Mouse (Mus musculus) urinary bladder, postnatal 14 days (tissue): ENCODE results near the gene Padi3.

Experiments
- DNase-seq: peaks from one replicate; pipeline ENCODE4 v3.0.0; 2021; ENCODE audit warnings: low spot score

Padi3 gene

DNA sequence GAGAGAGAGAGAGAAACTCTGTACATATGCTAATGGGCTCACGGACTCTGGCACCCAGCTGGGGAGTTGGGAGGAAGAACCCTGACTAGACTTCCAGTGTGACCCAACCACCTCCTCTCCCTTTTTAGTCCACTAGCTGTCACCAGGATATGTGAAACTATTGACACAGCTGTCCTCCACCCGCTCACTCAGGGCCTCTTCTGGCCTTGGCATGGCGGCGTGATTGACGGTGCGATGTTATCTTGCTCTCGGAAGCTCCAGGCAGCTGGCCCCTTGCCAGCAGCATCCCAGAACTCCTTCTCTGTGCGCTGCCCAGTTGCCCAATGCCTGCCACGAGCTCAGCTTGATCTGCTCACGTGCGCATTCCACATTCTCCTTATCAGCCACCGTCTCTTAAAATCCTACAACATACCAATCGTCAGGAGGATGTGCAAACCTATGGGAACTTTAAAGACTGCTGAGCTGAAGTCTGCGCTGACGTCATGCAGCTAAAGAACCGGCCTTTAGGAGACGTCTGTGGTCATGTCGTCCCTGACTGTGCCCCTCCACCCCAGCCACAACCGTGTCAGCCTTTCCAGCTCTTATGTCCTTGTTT, 30.5 kb downstream of the Padi3 start:
- DNase-seq, result peak; percentile 56

DNA sequence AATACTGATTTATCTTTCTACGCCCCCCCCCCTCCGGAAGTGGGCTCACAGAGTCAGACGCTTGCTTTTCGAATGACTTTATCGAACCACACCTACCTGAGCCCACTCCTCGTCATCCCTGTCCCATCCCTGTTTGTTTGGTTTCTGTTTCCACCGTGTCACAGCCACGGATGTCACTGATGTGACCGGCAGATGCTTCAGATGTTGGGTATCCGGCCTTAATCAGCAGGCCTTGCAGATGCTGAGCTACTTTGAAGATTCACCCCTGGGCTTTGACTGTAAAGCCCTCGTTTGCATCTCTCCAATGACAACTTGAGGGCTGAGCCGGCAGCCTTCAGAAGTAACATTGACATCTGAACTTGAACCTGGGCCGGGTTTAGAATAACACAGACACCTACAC, 33.8 kb downstream of the Padi3 start:
- DNase-seq, result no peak

DNA sequence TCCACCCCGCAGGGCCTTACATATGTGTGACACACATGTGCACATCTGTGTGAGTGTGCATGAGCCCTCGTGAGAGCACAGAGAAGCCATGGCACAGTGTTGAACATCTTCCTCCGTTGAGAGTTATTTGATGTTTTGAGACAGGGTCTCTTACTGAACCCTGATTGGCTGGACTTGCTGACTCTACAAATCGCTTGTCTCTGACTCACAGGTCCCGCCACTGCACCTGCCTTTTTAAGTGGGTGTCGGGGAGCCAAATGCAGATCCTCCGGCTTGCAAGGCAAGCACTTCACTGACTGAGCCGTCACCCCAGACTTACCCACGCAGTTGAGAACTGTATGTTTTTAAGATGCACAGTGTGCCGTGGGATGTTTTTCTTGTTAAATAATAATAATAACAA, 34.6 kb downstream of the Padi3 start:
- no peak for DNase-seq

DNA sequence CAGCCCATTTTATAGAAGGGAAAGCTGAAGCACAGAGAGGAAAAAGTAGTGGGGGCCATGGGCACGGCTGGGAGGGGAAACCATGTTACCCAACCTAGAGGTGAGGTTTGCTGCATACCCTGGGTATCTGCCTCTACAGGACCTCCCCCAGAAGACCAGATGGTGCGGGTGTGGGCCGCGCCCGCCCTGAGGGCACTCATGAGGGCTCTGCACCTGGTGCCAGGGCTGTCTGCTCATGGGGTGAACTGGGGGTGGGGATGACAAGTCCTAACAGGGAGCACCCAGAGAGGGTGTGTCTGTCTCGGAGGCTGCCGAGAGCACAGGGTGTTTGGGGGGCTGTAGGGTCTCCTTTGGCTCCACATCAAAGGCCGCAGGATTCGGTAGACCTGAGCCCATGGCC, 35.6 kb downstream of the Padi3 start:
- no peak for DNase-seq

DNA sequence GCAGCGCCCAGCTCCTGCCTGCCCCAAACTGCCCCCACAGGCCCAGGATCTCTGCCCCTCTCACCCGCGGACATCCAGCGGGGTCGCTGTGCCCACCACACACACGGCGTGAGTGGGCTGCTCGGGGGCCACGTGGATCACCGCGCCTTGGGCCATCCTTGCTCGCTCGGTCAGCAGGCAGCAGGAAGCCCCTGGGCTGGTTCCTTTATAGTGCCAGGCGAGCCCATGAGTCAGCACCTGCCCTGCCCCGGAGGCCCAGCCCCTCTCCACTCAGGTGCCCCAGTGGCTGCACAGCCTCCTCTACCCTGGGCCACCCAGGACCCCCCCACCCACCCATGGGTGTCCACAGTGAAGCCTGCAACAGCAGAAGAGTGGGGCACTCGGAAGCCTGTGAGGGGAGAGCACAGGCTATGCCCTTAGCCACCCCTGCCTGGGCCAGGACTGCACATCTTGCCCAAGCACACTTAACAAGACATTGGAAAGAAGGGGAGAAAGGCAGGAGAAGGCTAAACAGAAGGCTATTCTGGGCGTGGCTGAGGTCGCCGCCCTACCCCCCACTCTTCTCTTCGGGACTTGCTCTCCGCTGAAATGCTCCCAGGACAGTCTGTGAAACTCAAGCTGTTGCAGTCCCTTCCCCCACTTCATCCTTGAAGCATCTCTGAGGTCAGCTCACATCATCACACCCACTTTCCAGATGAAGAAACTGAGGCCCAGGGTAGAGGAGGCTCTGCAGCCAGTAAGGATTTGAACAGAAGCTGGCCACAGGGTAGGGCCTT, 36.2 kb downstream of the Padi3 start, which contains the start of gene Padi4:
Gene Padi4 (minus strand): TSS at position 212 of the 776 bp plus-strand sequence.
- DNase-seq, result no peak

DNA sequence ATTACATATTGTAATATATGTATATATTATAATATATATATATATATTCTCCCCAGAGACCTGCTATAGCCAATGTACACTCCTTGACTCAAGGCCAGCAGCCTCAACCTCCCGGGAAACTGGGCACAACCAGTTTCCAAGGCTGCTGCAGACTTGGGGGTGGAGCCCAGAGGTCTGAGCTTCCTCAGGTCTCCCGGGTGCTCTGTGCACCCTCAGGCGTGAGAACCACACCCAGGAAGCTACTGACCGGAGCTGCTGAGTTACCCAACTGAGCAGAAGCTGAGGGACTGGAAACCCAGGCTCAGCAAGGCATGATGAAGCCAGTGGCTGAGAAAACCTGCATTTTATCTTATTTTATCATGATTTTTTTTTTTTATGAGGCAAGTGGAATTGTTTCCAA, 39.4 kb downstream of the Padi3 start:
- DNase-seq, result peak; percentile 59

DNA sequence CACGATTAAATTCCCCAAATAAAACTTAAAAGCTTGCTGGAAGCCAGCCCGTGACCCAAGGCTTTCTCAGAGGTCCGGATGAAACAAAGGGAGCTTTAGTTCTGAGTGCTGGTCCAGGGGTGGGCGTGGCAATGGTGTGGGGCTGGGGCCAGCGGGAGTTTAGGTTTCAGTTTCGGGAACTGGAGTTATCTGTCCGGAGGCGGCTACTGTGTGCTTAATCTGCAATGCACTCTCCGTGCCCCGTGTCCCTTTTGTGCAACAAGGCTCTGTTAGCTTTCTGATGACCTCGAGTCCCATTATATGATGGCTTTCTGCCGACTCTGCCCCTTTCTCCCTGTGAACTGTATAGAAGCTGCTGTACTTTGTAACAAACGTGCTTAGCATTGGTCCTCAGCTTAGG, 40.0 kb downstream of the Padi3 start:
- peak; percentile 63 for DNase-seq

DNA sequence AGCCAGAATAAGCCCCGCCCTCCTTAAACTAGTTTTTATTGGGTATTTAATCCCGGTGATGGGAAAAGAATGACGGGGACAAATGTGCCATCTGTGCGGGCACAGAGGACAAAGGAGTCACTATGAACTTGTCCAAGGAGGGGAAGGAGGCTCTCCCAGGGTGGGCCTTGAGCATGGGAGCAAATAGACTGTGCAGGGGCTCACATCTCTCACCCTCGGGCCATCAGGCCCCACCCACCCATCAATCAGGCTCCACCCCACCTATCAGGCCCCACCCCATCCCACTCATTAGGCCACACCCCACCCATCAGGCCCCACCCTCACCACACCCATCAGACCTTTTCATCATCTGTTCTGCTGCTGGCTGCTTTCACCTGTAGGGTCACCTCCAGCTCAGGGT, 41.5 kb downstream of the Padi3 start:
- DNase-seq, result no peak

DNA sequence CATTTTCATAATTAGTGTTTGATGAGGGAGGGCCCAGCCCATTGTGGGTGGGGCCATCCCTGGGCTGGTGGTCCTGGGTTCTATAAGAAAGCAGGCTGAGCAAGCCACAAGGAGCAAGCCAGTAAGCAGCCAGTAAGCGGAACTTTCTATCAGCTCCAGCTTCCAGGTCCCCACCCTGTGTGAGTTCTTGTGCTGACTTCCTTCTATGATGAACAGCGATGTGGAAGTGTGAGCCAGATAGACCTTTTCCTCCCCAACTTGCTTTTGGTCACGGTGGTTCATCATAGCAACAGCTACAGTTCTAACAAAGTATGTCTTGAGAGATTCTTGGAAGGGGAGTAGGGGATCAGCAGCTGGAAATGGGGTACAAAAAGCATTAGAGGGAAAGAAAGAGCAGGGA, 44.5 kb downstream of the Padi3 start:
- no peak for DNase-seq

DNA sequence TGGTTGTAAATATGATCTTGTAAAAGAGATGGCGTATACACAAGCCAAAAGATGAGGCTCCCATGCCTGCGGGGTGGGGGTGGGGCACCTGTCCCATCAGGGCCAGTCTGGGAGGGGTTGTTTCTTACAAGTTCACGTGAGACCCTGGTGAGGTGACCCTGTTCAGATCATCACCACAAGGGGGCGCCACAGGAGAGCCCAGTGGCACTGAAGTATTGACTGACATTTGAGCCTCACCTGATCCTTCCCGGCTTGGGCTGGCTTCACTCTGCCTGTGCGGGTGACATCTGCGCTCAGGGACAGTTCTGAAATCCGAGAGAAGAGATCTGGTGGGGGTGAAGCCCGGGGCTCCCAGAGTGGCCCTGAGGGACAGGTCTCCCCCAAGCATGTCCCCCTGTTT, 47.3 kb downstream of the Padi3 start:
- peak; percentile 63 for DNase-seq

DNA sequence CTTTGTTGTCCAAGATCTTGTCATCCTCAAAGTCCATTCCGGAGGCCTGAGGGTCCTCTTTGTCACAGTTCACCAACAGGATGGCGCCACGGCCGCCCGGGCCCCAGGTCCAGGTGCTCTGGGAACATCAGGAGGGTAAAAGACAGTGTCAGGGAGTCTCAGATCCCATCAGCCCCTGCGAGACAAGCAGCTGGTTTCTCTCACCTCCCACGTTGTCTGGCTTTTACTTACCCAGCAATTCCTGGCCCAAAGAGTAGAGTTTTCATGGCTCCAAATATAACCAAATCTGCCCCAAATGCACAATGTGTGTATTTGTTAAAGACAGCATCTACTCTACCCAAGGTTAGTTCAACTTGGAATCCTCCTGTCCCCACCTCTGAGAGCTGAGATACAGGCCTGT, 48.8 kb downstream of the Padi3 start:
- no peak for DNase-seq

DNA sequence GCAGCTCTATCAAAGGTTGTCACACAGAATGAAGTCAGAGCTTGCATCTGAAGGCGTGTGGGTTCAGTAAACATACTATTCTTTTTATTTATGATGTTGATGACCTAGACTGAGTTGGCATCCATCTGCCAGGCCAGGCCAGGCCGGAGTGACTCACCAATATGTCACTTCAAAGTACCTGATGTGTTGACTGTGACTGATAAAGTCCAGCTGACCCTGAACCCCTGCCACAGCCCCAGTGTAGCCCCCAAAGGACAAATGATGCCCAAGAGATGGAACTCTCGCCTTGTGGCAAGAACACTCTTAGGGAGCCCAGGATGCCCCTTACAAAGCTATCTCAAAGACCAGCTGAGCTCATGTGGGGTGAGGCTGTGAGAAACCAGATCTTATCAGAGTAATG, 54.6 kb downstream of the Padi3 start:
- no peak for DNase-seq

DNA sequence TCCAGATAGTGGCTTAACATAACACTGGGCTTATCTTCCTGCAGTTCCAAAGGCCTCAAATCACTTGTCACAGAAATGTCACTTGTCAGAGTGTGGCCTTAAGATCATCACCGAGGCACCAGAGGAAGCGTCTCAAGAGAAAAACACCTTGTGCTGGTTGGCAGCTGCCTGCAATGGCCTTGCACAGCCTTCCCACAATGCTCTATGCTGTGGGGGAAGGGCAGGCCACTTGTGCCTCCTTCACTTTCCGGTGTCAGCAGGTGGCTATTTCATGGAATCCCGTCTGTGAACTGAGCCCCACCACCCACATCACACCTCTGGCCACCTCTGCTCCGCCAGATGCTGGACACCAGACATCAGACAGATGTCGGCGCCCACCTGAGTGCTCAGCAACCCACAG, 57.1 kb downstream of the Padi3 start:
- DNase-seq, result no peak

DNA sequence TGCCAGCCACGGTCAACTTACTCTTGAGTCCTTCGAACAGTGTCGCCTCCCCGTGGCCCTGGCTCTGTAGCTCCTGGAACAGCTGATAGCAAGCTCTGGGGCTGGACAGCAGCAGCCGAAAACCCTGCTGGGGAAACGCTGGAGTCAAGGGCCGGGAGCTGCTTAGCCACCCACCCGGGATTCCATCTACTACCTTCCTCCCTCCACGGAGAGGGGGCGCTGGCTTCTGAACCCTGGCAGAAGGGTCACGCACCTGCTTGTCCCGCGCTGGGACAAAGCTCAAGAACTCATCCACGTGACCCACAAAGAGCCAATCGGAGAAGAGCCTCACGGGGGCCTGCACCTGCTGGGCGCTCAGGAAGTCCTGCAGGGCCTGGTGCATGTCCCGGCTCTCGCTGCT, 60.1 kb downstream of the Padi3 start:
- peak; percentile 16 for DNase-seq

DNA sequence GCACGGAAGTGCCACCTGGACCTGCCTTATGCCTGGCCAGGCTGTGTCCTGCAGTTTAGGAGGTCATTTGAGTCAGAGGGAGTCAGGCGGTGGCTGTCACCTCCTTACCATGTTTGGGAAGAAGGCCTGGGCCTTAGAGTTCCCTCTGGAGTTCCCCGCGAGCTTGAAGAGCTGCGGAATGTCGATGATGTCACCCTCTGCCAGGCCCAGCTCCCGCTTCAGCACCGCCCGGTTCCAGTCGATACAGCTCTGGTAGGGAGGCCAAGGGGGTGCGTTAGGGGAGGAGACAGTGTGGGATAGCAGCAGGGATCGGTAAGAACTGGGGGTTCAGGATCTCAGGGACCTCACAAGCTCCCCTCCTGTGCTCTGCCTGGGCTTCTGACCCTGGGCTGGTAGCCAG, 62.5 kb downstream of the Padi3 start:
- no peak for DNase-seq

DNA sequence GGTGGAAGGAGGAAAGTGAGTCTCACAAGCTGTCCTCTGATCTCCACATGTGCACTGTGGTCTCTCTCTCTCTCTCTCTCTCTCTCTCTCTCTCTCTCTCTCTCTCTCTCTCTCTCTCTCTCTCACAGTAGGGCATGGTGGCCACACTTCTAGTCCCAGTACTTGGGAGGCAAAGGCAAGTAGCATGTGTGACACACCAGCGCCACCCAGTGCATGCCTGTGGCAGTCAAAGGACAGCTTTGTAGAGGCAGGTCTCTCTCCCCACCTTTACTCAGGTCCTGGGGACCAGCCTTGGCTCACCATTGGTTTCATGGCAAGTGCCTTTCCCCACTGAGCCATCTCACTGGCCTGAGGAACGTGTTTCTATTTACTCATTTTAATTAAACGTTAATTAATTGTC, 65.8 kb downstream of the Padi3 start:
- DNase-seq, result peak; percentile 48

DNA sequence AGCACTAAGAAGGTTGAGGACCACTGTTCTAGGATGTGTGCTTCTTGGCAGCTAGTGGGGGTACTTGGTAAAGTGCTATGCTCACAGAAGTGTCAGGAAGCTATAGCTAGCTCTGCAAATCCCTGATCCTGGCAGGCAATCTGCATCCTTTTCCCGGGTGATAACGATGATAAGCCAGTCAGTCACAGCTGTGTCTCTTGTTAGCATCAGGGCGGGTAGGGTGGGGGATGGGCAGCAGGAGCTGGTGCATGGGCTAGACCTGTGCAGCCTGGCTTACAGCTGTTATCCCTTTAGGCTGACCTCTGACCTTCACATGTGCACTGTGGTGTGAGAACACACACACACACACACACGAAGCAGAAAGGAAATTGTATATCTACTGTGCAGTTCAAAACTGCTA, 67.4 kb downstream of the Padi3 start:
- no peak for DNase-seq

DNA sequence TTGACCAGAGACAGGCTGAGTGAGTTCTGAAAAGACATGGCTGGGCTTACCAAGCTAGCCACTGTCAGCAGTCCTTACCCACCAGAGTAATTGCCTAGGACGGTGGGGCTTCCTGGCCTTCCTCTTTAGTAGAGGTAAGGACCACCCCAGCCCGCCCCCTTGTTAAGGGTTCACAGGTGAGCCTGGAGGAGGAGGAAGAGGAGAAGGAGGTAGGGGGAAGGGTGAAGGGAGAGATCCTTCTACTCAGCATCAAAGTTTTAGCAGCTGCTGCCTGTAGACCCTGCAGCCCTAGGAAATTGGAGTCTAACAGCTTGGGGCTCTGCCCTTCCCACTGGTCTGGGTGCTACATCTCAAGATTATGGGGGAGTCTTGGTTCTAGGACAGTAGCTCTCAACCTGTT, 67.9 kb downstream of the Padi3 start, which contains the start of gene Padi6:
Gene Padi6 (minus strand): TSS at position 101 of the 400 bp plus-strand sequence.
- no peak for DNase-seq

DNA sequence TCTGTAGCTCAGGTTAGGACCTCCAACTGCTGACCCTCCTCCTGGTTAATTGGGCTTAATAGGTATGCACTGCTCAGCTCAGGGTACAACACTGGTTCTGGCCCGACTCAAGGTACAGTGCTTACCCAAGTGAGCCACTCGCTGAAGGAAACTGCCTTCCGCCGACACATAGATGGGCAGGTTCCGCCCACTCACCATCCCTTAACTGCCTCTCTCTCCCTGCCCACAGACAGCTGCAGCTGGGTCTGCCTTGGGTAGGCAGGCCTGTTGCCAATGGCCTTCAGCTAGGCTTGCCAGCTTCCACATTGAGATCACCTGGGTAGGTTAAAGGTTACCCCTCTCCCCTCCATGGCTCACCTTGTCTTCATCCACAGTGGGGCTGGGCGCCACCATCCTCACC, 69.0 kb downstream of the Padi3 start:
- no peak for DNase-seq

DNA sequence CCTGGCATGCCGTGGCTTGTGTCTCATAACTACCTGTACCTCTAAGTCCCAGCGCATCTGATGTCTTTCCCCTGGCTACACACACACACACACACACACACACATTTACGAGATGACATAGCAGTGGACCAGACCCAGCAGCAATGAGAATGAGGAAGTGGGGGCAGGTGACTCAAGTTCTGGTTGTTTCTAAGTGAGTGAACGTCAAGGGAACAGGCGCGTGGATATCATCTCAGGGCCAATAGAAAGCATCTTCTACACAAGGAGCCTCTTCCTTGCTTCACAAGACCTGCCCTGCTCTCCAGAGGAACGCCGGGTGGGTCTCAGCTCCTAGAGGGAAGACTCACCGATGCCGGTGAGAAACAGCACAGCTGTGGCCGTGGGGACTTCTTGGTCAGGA, 69.8 kb downstream of the Padi3 start:
- no peak for DNase-seq
